Mouse (Mus musculus): ENCODE results near the gene Ston1. TPM values are rescaled to one million over a fixed set of nuclear protein-coding genes. Genes with fewer than 3 reads are reported as not detected.

The Ston1 gene
- polyA plus RNA-seq, 1 experiment, result 16.6 TPM

DNA sequence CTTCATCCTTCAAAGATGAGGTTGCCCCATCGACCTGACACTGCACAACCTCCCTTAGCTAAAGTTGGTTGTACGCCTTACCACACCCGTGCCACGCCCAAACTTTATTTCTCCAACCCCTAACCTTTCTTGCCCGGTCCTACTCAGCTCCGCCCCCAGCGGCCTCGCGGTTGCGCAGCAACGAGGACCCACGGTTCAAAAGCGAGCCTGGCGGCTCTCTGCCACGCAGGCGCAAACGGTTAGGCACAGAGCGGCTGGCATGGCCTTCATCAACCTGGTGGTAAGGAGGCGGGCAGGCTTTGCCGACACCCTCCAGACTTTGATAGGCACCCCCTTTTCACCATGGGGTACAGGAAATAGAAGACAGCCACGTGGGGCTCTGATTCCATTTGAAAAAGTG lies 71.0 kb downstream of the Ston1 start, which contains the start of gene Gtf2a1l:
Gene Gtf2a1l (plus strand): TSS at position 209 of the 400 bp plus-strand sequence.
- H3K79me2 ChIP-seq (ENCODE audit: control insufficient read depth, insufficient read depth), result no peaks in the 10 kb centered on the region
- H3K36me3 ChIP-seq (ENCODE audit: control insufficient read depth, insufficient read depth), result no peaks in the 10 kb centered on the region
- no peak within 1 kb of the TSS for H3ac ChIP-seq (ENCODE audit: control insufficient read depth, insufficient read length)
- TF ChIP-seq TCF12 (IDR thresholded peaks at IDR 0.05; ENCODE audit: insufficient read depth, poor library complexity, severe bottlenecking) (no peak), CEBPB (IDR thresholded peaks at IDR 0.05; ENCODE audit: insufficient read depth, poor library complexity, severe bottlenecking) (no peak)
- no peaks in the 10 kb centered on the region for H3K27me3 ChIP-seq (ENCODE audit: control insufficient read depth, insufficient read depth, insufficient read length)
- H3K4me3 ChIP-seq, result no peak within 1 kb of the TSS
- H3K4me2 ChIP-seq (ENCODE audit: low read depth), result no peak within 1 kb of the TSS

DNA sequence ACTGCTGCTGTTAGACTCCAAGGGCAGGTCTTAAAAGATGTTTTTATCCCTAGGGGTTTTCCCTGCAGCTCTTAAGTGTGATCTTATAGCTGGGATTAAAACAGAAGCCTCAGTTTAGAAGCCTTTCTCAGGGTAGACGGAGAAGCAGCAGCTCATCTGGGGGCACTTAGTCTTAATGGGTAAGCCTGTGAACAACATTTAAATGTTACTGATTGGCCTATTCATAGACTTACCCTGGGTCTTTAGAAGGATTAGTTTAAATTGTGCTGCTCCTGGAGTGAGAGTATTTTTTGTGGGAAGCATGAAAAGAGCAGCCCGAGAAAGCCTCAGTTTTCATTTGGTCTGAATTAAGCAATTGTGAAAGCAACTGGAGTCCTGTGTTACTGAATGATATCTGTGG lies 72.4 kb downstream of the Ston1 start:
- Histone ChIP-seq H3K79me2 (ENCODE audit: control insufficient read depth, insufficient read depth) (no peaks in the 10 kb centered on the region), H3K27me3 (ENCODE audit: control insufficient read depth, insufficient read depth, insufficient read length) (no peaks in the 10 kb centered on the region), H3ac (ENCODE audit: control insufficient read depth, insufficient read length) (no peak overlapping the region), H3K4me3 (no peak overlapping the region), H3K4me2 (ENCODE audit: low read depth) (no peak overlapping the region), H3K36me3 (ENCODE audit: control insufficient read depth, insufficient read depth) (no peaks in the 10 kb centered on the region)
- no peak for TF ChIP-seq CEBPB (IDR thresholded peaks at IDR 0.05; ENCODE audit: insufficient read depth, poor library complexity, severe bottlenecking)
- TF ChIP-seq MAX (IDR thresholded peaks at IDR 0.05; ENCODE audit: low read depth), result no peak
- no peak for TF ChIP-seq MYOG (IDR thresholded peaks at IDR 0.05; ENCODE audit: control insufficient read depth in 1 of 3, insufficient read depth in 1 of 3, insufficient read length in 2 of 3, low read depth in 2 of 3)
- TF ChIP-seq USF1 (IDR thresholded peaks at IDR 0.05; ENCODE audit: low read depth), result no peak
- TF ChIP-seq TCF12 (IDR thresholded peaks at IDR 0.05; ENCODE audit: insufficient read depth, poor library complexity, severe bottlenecking), result no peak
- no peak for TF ChIP-seq REST (IDR thresholded peaks at IDR 0.05; ENCODE audit: insufficient read depth, insufficient read length)
- TF ChIP-seq POLR2AphosphoS2 (IDR thresholded peaks at IDR 0.05; ENCODE audit: insufficient read length, low read depth), result no peak
- no peak for TF ChIP-seq SRF (IDR thresholded peaks at IDR 0.05; ENCODE audit: control insufficient read depth, insufficient read length, low read depth)
- no peak for TF ChIP-seq POLR2A (IDR thresholded peaks at IDR 0.05; ENCODE audit: insufficient read length, low read depth)
- no peak for TF ChIP-seq E2F4 (IDR thresholded peaks at IDR 0.05; ENCODE audit: insufficient read depth)
- no peak for TF ChIP-seq MYOD1 (IDR thresholded peaks at IDR 0.05; ENCODE audit: control insufficient read depth in 1 of 3, insufficient read length in 2 of 3, low read depth in 2 of 3)
- TF ChIP-seq TCF3 (IDR thresholded peaks at IDR 0.05; ENCODE audit: insufficient read length, low read depth), result no peak

DNA sequence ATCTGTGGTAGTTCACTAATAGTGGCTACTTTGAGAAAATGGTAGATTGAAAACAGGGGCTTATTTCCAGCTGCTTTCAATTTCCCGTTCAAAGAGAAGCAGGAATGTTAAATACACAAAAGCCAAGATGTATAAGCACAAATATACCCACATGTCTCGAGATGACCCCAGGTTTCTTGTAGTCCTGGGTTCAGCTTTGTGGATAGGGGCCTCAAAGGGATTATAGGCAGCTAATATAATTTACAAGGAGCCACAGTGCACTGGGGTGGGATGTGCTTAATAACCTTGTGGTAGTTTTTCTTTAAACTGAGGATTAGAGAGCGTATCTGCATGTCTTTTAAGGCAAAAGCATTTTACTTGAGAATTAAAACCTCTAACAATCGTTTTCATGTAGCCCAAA lies 73.3 kb downstream of the Ston1 start:
- TF ChIP-seq E2F4 (IDR thresholded peaks at IDR 0.05; ENCODE audit: insufficient read depth), result no peak
- TF ChIP-seq TCF12 (IDR thresholded peaks at IDR 0.05; ENCODE audit: insufficient read depth, poor library complexity, severe bottlenecking), result no peak
- TF ChIP-seq REST (IDR thresholded peaks at IDR 0.05; ENCODE audit: insufficient read depth, insufficient read length), result no peak
- no peak for TF ChIP-seq MYOD1 (IDR thresholded peaks at IDR 0.05; ENCODE audit: control insufficient read depth in 1 of 3, insufficient read length in 2 of 3, low read depth in 2 of 3)
- no peak for TF ChIP-seq USF1 (IDR thresholded peaks at IDR 0.05; ENCODE audit: low read depth)
- no peak for TF ChIP-seq TCF3 (IDR thresholded peaks at IDR 0.05; ENCODE audit: insufficient read length, low read depth)
- TF ChIP-seq POLR2AphosphoS2 (IDR thresholded peaks at IDR 0.05; ENCODE audit: insufficient read length, low read depth), result no peak
- TF ChIP-seq CEBPB (IDR thresholded peaks at IDR 0.05; ENCODE audit: insufficient read depth, poor library complexity, severe bottlenecking), result no peak
- TF ChIP-seq SRF (IDR thresholded peaks at IDR 0.05; ENCODE audit: control insufficient read depth, insufficient read length, low read depth), result no peak
- Histone ChIP-seq H3ac (ENCODE audit: control insufficient read depth, insufficient read length) (no peak overlapping the region), H3K27me3 (ENCODE audit: control insufficient read depth, insufficient read depth, insufficient read length) (no peaks in the 10 kb centered on the region), H3K4me3 (no peak overlapping the region), H3K36me3 (ENCODE audit: control insufficient read depth, insufficient read depth) (no peaks in the 10 kb centered on the region), H3K4me2 (ENCODE audit: low read depth) (no peak overlapping the region), H3K79me2 (ENCODE audit: control insufficient read depth, insufficient read depth) (no peaks in the 10 kb centered on the region)

DNA sequence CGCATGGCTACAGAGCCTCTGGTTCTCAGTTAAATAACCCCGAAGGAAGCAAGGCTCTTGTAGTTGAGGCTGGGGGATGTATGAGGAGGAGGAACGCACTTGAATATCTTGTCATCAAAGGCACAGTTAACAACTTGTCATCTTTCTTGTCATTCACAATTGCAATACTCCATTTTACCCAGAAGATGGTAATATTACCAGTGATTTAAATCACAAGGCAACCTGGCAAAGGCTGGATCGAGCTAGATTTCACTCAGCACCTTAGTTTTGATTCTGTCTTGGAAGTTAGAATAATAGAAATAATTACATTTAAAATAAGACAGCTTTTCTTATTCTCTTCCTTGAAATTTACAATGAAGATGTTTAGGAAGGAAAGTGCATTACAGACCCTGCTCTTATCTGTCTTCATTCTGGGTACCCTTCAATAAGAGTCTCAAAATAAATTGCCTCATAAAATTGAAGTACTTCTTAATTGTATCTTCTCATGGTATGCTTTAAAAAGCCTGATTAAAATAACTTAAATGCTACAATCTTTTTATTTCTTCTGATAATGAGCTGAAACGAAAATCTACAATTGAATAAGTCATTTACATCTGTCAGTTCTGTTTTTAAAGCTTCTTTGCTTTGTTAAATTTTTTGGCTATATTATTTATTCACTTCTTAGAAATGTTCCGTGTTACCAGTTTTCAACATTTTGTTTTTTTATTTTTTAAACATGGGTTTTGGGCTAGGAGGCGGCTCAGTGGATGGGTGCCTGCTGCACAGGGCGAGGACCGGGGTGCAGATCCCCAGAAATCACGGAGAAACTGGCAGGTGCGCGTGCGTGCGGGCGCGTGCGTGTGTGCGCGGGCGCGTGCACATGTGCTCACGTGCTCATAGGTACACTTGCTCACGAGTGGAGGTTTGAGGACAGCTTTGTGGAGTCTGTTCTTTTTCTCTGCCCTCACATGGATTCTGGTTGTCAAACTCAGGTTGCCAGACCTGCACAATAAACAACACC lies 78.1 kb downstream of the Ston1 start:
- H3K79me2 ChIP-seq (ENCODE audit: control insufficient read depth, insufficient read depth), result no peaks in the 10 kb centered on the region
- TF ChIP-seq MAX (IDR thresholded peaks at IDR 0.05; ENCODE audit: low read depth), result no peak
- TF ChIP-seq POLR2AphosphoS2 (IDR thresholded peaks at IDR 0.05; ENCODE audit: insufficient read length, low read depth), result no peak
- TF ChIP-seq TCF3 (IDR thresholded peaks at IDR 0.05; ENCODE audit: insufficient read length, low read depth), result no peak
- TF ChIP-seq USF1 (IDR thresholded peaks at IDR 0.05; ENCODE audit: low read depth), result no peak
- TF ChIP-seq E2F4 (IDR thresholded peaks at IDR 0.05; ENCODE audit: insufficient read depth), result no peak
- TF ChIP-seq CEBPB (IDR thresholded peaks at IDR 0.05; ENCODE audit: insufficient read depth, poor library complexity, severe bottlenecking), result no peak
- TF ChIP-seq TCF12 (IDR thresholded peaks at IDR 0.05; ENCODE audit: insufficient read depth, poor library complexity, severe bottlenecking), result no peak
- TF ChIP-seq SRF (IDR thresholded peaks at IDR 0.05; ENCODE audit: control insufficient read depth, insufficient read length, low read depth), result no peak
- no peak for TF ChIP-seq REST (IDR thresholded peaks at IDR 0.05; ENCODE audit: insufficient read depth, insufficient read length)
- TF ChIP-seq MYOG (IDR thresholded peaks at IDR 0.05; ENCODE audit: control insufficient read depth in 1 of 3, insufficient read depth in 1 of 3, insufficient read length in 2 of 3, low read depth in 2 of 3), result no peak
- TF ChIP-seq POLR2A (IDR thresholded peaks at IDR 0.05; ENCODE audit: insufficient read length, low read depth), result no peak
- no peak for TF ChIP-seq MYOD1 (IDR thresholded peaks at IDR 0.05; ENCODE audit: control insufficient read depth in 1 of 3, insufficient read length in 2 of 3, low read depth in 2 of 3)
- no peak overlapping the region for H3K4me3 ChIP-seq
- H3K4me2 ChIP-seq (ENCODE audit: low read depth), result no peak overlapping the region
- no peaks in the 10 kb centered on the region for H3K27me3 ChIP-seq (ENCODE audit: control insufficient read depth, insufficient read depth, insufficient read length)
- H3ac ChIP-seq (ENCODE audit: control insufficient read depth, insufficient read length), result no peak overlapping the region
- H3K36me3 ChIP-seq (ENCODE audit: control insufficient read depth, insufficient read depth), result no peaks in the 10 kb centered on the region
